Mouse (Mus musculus) left cerebral cortex, postnatal 36 days (tissue): ENCODE measurements around the gene Ralgapb. TPM values are rescaled to one million over a fixed set of nuclear protein-coding genes. Genes with fewer than 3 reads are reported as not detected.

Experiments
- DNase-seq, 2 experiments: peaks; one replicate each; pipeline ENCODE4 v3.0.0; 2021 to 2022; ENCODE audit warnings: low spot score in 2 of 2, mixed read lengths in 1 of 2
- intact Hi-C: fragments of 180-260 bp; cut with DNase I; formaldehyde crosslinking; loops from one replicate; pipeline ENCODE4 v1.15.1; 2025
- total RNA-seq, 2 experiments: library from RNA; stranded (reverse); gene quantifications; 2 replicates each; pipeline ENCODE4 v1.2.3; 2021

The Ralgapb gene
- 100 to 1,000 TPM; 107 to 109 TPM for total RNA-seq

DNA sequence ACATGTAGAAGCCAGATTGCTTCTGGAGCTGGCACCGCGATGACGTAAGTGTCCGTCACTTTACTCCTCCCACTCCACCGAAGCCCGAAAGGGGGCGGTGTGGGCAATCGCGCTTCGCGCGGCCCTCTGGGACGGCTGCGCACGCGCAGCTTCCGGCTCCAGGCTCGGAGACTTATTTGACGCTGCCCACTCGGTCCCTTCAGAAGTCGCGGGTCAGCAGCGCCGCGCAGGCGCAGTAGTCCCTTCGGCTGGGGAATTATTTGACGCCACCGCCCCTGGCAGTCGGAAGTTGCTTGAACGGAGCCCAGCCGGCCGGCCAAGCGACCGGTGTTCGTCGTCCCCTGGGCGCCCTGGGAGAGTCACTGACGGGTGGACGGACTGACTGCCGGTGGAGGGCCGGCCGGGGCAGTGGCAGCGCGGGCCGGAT, at the start of gene Ralgapb:
Gene Ralgapb, plus strand, starts transcription at position 254 of the 427 bp plus-strand sequence.
- intact Hi-C loops, result no loop called here
- peak; percentile 100 for DNase-seq

DNA sequence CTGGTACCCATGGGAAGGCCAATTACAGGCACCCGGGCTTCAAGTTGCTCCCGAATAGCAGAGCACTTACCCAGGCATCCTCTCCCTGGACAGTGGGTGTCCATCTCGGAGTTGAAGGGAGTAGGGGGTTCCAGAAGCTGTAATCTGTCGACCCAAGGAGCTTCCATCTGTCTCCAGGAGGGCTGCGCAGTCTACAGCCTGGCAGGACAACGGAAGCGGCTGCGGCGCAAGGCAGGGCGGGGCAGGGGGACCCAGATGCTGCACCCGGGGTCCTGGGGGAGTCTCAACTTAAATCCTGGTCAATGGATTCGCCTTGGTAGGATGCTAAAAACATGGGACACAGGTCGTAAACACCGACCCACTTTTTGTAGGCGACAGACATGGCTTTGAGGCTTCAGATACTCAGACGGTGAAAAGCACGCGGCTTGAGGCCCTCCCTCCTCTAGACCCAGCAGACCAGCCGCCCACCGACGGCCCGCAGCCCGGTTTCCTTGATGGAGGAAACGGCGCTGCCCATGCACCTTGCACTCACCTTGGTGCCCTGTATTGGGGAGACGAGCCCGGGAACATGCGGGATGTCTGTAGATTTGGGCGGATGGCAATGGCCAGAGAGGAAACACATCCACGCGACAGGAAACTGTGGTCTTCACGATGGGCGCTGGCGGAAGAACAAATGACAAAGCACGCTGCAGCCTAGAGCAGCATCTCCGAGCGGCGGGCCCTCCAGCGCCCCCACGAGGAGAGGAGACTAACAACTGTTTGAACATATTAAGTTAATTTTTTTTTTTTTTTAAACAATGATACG, 48.6 kb upstream of the Ralgapb start:
- intact Hi-C loops, result no loop called here
- DNase-seq, result peak; percentile 84 to 87

DNA sequence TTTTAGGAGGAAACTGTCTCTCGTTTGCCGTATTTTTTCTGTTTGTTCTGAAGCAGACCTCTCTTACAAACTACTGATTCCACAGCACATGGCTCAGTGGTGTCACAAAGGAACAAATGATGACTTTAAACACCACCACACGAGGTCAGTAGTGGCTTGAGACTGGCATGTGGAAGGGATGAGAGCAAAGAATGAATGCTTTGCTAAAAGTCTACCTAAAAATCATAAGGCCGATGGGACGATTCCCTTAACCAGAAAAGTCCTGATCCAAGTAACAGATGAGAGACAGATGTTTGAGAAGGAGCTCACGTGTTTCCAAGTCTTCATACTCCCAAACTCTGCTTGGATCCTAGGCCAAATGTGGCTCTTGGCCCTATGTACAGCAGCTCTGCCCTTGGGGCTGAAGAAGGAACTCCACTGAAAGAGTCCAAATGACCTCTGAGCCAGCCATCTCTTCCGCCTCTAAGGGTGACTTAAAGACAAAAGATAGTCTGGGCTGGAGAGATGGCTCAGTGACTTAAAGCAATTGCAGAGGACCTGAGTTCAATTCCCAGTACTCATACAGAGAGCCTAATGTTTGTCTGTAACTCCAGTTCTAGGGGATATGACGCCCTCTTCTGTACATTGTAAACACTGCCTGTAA, 47.8 kb upstream of the Ralgapb start:
- intact Hi-C loops, result no loop called here
- DNase-seq, result no peak

GRCm38 (mm10) chr2:158364175-158364574, 45.5 kb upstream of the Ralgapb start:
- intact Hi-C loops, result no loop called here
- DNase-seq, result no peak

GRCm38 (mm10) chr2:158365099-158365850, 44.4 kb upstream of the Ralgapb start:
- intact Hi-C loops, result no loop called here
- DNase-seq, result no peak

DNA sequence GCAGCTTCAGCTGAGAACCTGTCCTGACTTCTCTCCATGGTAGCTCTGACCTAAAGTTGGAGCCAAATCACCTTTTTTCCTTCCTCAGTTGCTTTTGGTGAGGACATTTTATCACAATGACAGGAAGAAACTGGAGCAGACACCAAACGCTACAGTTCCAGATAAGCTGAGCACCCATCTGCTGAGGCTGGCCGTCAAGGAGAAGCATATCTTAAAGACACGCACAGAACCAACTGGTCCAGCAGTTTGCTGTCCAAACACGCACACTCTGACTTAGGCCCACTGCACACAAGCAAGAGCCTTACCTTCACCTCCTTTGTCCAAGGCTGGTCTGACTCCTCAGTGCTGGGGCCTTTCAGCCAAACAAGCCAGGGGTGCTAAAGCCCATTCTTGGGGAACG, 42.0 kb upstream of the Ralgapb start:
- intact Hi-C loops, result no loop called here
- DNase-seq, result no peak

- no peak for DNase-seq
- intact Hi-C loops, result no loop called here
Observed at GRCm38 (mm10) chr2:158368313-158368712, 41.3 kb upstream of the Ralgapb start.

DNA sequence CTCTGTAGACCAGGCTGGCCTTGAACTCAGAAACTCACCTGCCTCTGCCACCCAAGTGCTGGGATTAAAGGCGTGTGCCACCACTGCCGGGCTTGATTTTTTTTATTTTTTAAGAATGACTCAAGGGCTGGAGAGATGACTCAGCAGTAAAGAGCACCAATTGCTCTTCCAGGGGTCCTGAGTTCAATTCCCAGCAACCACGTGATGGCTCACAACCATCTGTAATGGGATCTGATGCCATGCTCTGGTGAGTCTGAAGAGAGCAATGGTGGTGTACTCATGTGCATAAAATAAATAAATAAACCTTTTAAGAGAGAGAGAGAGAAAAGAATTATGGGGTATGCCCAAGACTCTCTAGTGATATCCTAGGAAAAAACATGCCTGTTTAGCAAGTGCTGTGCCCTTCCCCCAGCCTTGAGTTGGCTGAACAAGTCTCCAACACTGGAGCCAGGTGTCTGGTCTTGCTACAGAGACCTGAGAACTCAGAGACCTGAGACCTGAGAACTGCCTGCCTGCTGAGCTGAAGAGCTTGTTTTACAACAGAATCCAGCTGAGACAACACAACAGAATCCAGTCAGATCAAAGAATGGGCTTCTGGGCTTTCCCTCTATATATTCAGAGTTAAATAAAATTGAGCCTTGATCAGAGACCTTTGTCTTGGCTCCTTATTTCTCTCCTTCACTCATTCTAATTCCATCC, 40.0 kb upstream of the Ralgapb start:
- DNase-seq, result no peak
- intact Hi-C loops, result no loop called here

DNA sequence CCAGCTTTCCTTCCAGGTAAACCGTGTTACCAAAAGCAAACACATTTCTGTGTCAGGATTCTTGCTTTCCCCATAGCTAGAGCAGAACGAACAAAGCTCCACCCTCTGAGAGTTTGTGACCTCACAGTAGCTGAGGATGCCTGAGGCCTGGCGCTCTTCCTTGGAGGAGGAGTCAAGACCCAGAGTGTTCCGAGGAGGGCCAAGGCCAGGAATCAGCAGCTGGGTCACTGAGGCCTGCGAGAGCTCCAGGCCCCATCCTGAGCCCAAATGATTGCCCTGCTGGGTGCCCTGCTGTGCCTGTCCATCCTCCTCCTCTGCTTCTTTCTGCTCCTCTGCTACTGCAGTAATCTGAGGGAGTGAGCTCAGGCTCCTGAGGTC, 39.5 kb upstream of the Ralgapb start:
- intact Hi-C loops, result no loop called here
- no peak for DNase-seq

DNA sequence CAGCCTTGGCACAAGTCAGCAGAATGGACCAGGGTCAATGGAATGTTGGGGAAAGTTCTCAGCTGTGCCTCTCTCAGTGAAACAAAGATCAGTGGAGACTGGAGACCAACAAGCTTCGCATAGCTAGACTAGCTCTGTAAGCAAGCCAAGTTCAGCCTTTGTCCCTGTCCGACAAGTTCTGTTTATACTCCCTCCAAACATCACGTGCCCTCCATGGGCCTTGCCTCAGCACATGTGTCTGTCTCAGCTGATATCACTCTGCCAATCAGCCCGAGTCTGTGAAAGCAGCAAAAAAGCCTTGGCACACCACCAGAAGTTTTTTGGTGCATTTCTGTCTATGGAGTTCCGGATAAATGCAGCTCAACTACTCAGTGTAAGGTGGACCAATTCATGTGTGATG, 36.6 kb upstream of the Ralgapb start:
- intact Hi-C loops, result no loop called here
- no peak for DNase-seq

DNA sequence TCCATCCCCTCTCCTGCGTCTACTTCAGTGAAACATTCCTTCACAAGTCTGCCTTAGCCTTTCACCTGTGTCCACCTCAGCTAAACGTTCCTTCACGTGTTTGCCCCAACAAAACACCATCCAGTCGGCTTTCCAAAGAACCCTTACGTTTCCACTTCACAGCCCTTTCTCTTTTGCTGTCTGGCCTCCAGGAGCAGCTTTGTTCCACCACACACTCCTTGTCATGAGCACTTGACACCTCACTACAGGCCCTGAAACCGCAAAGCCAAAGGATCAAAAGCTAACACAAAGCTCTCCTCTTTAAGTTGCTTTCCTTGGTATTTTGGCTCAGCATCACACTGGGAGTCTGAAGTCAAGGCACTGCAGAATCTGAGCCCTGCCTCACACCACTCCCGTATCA, 36.1 kb upstream of the Ralgapb start:
- intact Hi-C loops, result no loop called here
- no peak for DNase-seq

- intact Hi-C loops, result no loop called here
- peak; percentile 92 to 94 for DNase-seq
Observed at GRCm38 (mm10) chr2:158375443-158376122, 34.1 kb upstream of the Ralgapb start, which contains the start of gene Snhg11. Gene Snhg11, plus strand, starts transcription at chr2:158375638.

DNA sequence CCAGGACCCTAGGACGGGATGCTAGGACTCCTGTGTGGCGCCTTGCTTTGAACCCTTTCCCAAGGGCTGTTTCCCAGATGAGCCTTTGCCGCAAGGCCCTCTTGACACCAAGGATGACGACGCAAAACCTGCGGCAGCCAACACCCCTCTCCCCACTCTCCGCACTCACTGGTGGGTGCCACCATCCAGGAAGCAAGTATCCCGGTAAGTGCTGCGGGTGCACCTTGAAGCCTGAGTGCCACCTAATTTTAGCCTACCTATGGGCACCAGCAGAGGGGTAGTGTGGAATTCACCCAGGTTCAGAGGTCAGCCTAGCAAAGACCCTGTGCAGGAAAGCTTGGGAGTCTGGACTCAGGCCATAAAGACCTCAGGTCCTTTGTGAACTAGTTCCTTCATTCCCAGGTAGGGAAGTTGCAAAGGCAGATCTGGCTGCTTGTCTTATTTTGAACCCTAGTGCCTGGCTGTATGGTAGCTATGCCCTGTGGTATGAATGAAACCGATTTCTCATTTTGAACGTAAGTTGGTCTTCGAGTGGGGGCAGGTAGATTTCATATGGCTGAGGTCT, 33.4 kb upstream of the Ralgapb start:
- peak in 1 of 2 experiments; percentile 32 for DNase-seq
- intact Hi-C loops, result no loop called here

GRCm38 (mm10) chr2:158376798-158377197, 32.9 kb upstream of the Ralgapb start:
- intact Hi-C loops, result no loop called here
- DNase-seq, result peak; percentile 57 to 59

DNA sequence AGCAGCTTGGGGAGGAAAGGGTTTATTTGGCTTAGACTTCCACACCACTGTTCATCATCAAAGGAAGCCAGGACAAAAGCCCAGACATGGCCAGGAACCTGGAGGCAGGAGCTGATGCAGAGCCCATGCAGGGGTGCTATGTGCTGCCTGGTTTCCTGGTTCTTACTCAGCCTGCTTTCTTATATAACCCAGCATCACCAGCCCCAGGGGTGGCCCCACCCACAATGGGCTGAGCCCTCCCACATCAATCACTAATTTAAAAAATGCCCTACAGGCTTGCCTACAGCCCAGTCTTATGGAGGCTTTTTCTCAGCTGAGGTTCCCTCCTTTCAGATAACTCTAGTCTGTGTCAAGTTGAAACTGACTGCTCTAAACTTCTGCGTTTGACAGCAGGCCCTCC, 31.8 kb upstream of the Ralgapb start:
- intact Hi-C loops, result no loop called here
- peak; percentile 43 to 44 for DNase-seq

GRCm38 (mm10) chr2:158379354-158380078, 30.1 kb upstream of the Ralgapb start:
- intact Hi-C loops, result no loop called here
- peak; percentile 29 to 41 for DNase-seq

GRCm38 (mm10) chr2:158386072-158386471, 23.6 kb upstream of the Ralgapb start:
- no peak for DNase-seq
- intact Hi-C loops, result no loop called here

GRCm38 (mm10) chr2:158389421-158389820, 20.2 kb upstream of the Ralgapb start:
- intact Hi-C loops, result no loop called here
- DNase-seq, result no peak
